Comparison of ENCODE assay signal across 13 mouse cellular contexts in genomic region chr6:45544319-45544875, GRCm38 (mm10).
DNase-seq lines count a peak whose midpoint lies in the region; ATAC-seq and TF ChIP-seq lines count a peak whose summit lies in the region.
"Had no signal": no experiment of that assay in that cellular context is flagged by ENCODE, and none has a peak within 500 bp of the region (broad histone marks: within the 10 kb centered on the region; RNA-seq: fewer than 3 reads in every experiment).

No protein-coding gene starts in this region.

- DNase-seq in lung, embryonic 14.5 days, result peak; percentile 1
- no peak for DNase-seq in lung, postnatal 0 days (ENCODE audit: low spot score)
- DNase-seq in embryonic facial prominence, embryonic 14.5 days (ENCODE audit: low spot score), result peak; percentile 8
- DNase-seq in midbrain, embryonic 14.5 days, result peak; percentile 49
- DNase-seq in right cerebral cortex, adult 18-20 months, result no peak
- DNase-seq in gastrocnemius, postnatal 10 days, result no peak
- DNase-seq in left cerebral cortex, postnatal 36 days (ENCODE audit: low spot score in 2 of 2), result no peak
- DNase-seq in kidney, adult 18-20 months, result no peak
- DNase-seq: adrenal gland, postnatal 10 days; kidney, adult 8-10 months; thymus, postnatal 4 days had no signal

- TF ChIP-seq CTCF in lung, embryonic 14.5 days (IDR thresholded peaks at IDR 0.05; ENCODE audit: low read depth), result no peak
- no peak for TF ChIP-seq CTCF in lung, postnatal 0 days (IDR thresholded peaks at IDR 0.05)

- 39% methylated on average over 7 of the region's 7 CpGs for WGBS in lung, embryonic 14.5 days
- 33% methylated on average over 7 of the region's 7 CpGs for WGBS in lung, postnatal 0 days
- WGBS in embryonic facial prominence, embryonic 14.5 days, result 42% methylated on average over 7 of the region's 7 CpGs
- 16% methylated on average over 7 of the region's 7 CpGs for WGBS in midbrain, embryonic 14.5 days

- no peak overlapping the region for H3K9ac ChIP-seq in lung, embryonic 14.5 days
- H3K9ac ChIP-seq in lung, postnatal 0 days (replicated peaks; ENCODE audit: low read depth), result no peak overlapping the region
- no peak overlapping the region for H3K9ac ChIP-seq in embryonic facial prominence, embryonic 14.5 days (ENCODE audit: low read depth, low read length)
- H3K9ac ChIP-seq in midbrain, embryonic 14.5 days (replicated peaks; ENCODE audit: low read length), result no peak overlapping the region
- H3K9ac ChIP-seq: heart, embryonic 13.5 days; liver, embryonic 14.5 days had no signal

- no peak overlapping the region for H3K27ac ChIP-seq in lung, embryonic 14.5 days (ENCODE audit: low read depth)
- H3K27ac ChIP-seq in lung, postnatal 0 days (ENCODE audit: low read length), result no peak overlapping the region
- no peak overlapping the region for H3K27ac ChIP-seq in embryonic facial prominence, embryonic 14.5 days (replicated peaks; ENCODE audit: low read depth, low read length)
- H3K27ac ChIP-seq in midbrain, embryonic 14.5 days (replicated peaks; ENCODE audit: low read depth, low read length), result peak overlapping the region; percentile 46
- H3K27ac ChIP-seq: heart, embryonic 13.5 days; liver, embryonic 14.5 days had no signal

- no peak overlapping the region for H3K4me3 ChIP-seq in lung, embryonic 14.5 days (ENCODE audit: low read depth, low read length)
- H3K4me3 ChIP-seq in lung, postnatal 0 days (ENCODE audit: low read depth, low read length), result no peak overlapping the region
- H3K4me3 ChIP-seq in embryonic facial prominence, embryonic 14.5 days (ENCODE audit: low read depth, low read length), result no peak overlapping the region
- H3K4me3 ChIP-seq in midbrain, embryonic 14.5 days (replicated peaks; ENCODE audit: low read depth, low read length), result no peak overlapping the region
- H3K4me3 ChIP-seq: heart, embryonic 13.5 days had no signal

- no peaks in the 10 kb centered on the region for H3K27me3 ChIP-seq in lung, embryonic 14.5 days (ENCODE audit: insufficient read depth, low read length)
- no peaks in the 10 kb centered on the region for H3K27me3 ChIP-seq in lung, postnatal 0 days (replicated peaks; ENCODE audit: insufficient read depth, low read length)
- no peaks in the 10 kb centered on the region for H3K27me3 ChIP-seq in embryonic facial prominence, embryonic 14.5 days (replicated peaks; ENCODE audit: control insufficient read depth, insufficient read depth, low read length)
- H3K27me3 ChIP-seq in midbrain, embryonic 14.5 days (ENCODE audit: control insufficient read depth, insufficient read depth, low read length), result no peaks in the 10 kb centered on the region
- H3K27me3 ChIP-seq: heart, embryonic 13.5 days had no signal

- no peaks in the 10 kb centered on the region for H3K9me3 ChIP-seq in lung, embryonic 14.5 days (ENCODE audit: low read depth, low read length)
- no peaks in the 10 kb centered on the region for H3K9me3 ChIP-seq in lung, postnatal 0 days (ENCODE audit: low read length)
- H3K9me3 ChIP-seq in embryonic facial prominence, embryonic 14.5 days (ENCODE audit: control insufficient read depth, low read length), result no peaks in the 10 kb centered on the region
- H3K9me3 ChIP-seq in midbrain, embryonic 14.5 days (ENCODE audit: control insufficient read depth, low read length), result no peaks in the 10 kb centered on the region
- H3K9me3 ChIP-seq: heart, embryonic 13.5 days had no signal

- no peaks in the 10 kb centered on the region for H3K36me3 ChIP-seq in lung, embryonic 14.5 days (ENCODE audit: insufficient read depth)
- no peaks in the 10 kb centered on the region for H3K36me3 ChIP-seq in lung, postnatal 0 days (ENCODE audit: insufficient read depth, low read length)
- no peaks in the 10 kb centered on the region for H3K36me3 ChIP-seq in embryonic facial prominence, embryonic 14.5 days (ENCODE audit: control insufficient read depth, insufficient read depth, low read length)
- H3K36me3 ChIP-seq in midbrain, embryonic 14.5 days (ENCODE audit: control insufficient read depth, insufficient read depth, low read length), result no peaks in the 10 kb centered on the region
- H3K36me3 ChIP-seq: heart, embryonic 13.5 days had no signal

- no peaks in the 10 kb centered on the region for H3K4me1 ChIP-seq in lung, embryonic 14.5 days (ENCODE audit: insufficient read depth)
- H3K4me1 ChIP-seq in lung, postnatal 0 days (ENCODE audit: insufficient read depth, low read depth, low read length), result no peaks in the 10 kb centered on the region
- no peaks in the 10 kb centered on the region for H3K4me1 ChIP-seq in embryonic facial prominence, embryonic 14.5 days (ENCODE audit: control insufficient read depth, insufficient read depth, low read length)
- peaks cover 7% of the 10 kb centered on the region; the same call in 1 of the 2 replicates for H3K4me1 ChIP-seq in midbrain, embryonic 14.5 days (ENCODE audit: control insufficient read depth, insufficient read depth, low read length)
- H3K4me1 ChIP-seq: heart, embryonic 13.5 days had no signal

- H3K4me2 ChIP-seq in lung, embryonic 14.5 days, result no peak overlapping the region
- H3K4me2 ChIP-seq in lung, postnatal 0 days (replicated peaks; ENCODE audit: low read depth, low read length), result no peak overlapping the region
- H3K4me2 ChIP-seq in embryonic facial prominence, embryonic 14.5 days (ENCODE audit: low read depth, low read length), result no peak overlapping the region
- H3K4me2 ChIP-seq in midbrain, embryonic 14.5 days (ENCODE audit: low read length), result 0 out of 2 replicates have a peak overlapping the region, but pooled peaks have one; percentile 6
- H3K4me2 ChIP-seq: heart, embryonic 13.5 days had no signal

- ATAC-seq in lung, embryonic 14.5 days (ENCODE audit: insufficient read depth), result no peak
- no peak for ATAC-seq in lung, postnatal 0 days
- ATAC-seq in embryonic facial prominence, embryonic 14.5 days (ENCODE audit: low read depth), result no peak
- peak; percentile 40; the same call in 1 of the 2 replicates for ATAC-seq in midbrain, embryonic 14.5 days (ENCODE audit: low FRiP score, low TSS enrichment)

- intact Hi-C loops in left cerebral cortex, postnatal 36 days (cut with DNase I), result no loop called here

- TF ChIP-seq EP300 in lung, postnatal 0 days (IDR thresholded peaks at IDR 0.05), result no peak

Comparison
In these comparisons a context has a peak if more than half of its experiments do, and no peak if none do; other contexts are left out.
1. DNase-seq: peak in lung, embryonic 14.5 days (single experiment), embryonic facial prominence, embryonic 14.5 days (single experiment) and midbrain, embryonic 14.5 days (single experiment); none in lung, postnatal 0 days (single experiment), right cerebral cortex, adult 18-20 months (single experiment), gastrocnemius, postnatal 10 days (single experiment), left cerebral cortex, postnatal 36 days (0 of 2) and kidney, adult 18-20 months (single experiment).